In the genomic region with DNA sequence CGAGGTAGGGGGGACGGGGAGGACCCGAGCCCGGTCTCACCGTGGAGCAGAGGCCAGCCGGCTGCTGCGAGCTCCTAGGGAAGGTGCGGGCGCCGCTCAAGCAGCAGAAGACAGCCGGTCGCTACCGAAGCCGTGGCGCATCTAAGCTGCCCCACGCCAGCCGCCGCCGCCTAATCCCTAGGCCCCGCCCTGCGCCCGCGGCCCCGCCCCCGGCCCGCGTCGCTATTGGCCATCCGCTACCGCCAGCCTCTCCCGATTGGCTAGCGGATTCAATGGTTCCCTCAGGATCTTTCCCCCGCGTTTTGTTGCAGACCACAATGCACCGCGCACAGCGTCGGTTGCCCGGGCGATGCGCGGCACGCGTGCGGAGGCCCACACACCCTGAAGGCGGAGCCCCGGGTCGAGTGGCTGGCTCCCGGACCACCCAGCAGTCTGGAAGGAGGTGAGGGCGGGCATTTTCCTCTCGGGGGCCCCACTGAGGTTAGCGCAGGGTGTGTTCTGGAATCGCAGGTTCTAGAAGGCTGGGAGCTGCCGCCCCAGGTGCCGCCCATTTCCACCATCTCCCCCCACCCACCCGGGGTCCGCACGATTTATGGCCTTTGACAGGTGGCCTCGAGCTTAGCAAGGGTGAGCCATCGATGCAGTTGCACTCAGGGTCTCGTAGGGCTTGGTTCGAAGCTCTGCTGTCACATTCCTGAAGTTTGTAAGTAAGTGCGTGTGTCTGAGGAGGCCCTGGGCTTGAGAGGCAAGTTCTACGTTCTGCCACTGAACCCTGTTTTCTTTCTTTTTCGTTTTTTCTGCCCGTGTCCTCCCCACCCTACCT, we compare ENCODE assay signal across 8 mouse cellular contexts. TPM values are rescaled to one million over a fixed set of nuclear protein-coding genes. Genes with fewer than 3 reads are reported as not detected.
A peak's percentile ranks its signal among the peaks of the same experiment; 100 is the strongest.
DNase-seq lines count a peak whose midpoint lies in the region; ATAC-seq lines count a peak whose summit lies in the region.

A gene (minus strand): TSS at position 208 of the 823 bp plus-strand sequence.

- DNase-seq in adipocyte (ENCODE audit: low spot score), result peak; percentile 99
- DNase-seq in embryo, embryonic 10 days (ENCODE audit: low spot score), result peak; percentile 100
- DNase-seq in gastrocnemius, postnatal 14 days, result peak; percentile 98
- peak; percentile 99 for DNase-seq in left cerebral cortex, postnatal 10 days (ENCODE audit: extremely low spot score in 1 of 2, low spot score in 2 of 2)
- DNase-seq in right cerebral cortex, postnatal 25 days, result peak; percentile 99
- peak; percentile 99 to 100 for DNase-seq in urinary bladder, postnatal 4 days (ENCODE audit: low spot score in 2 of 2)

- peak; percentile 96 for ATAC-seq in inflammation-experienced regulatory T-cells, adult 6 months
- ATAC-seq in megakaryocyte-erythroid progenitor cell, adult 5-6 weeks (replicated peaks; ENCODE audit: low FRiP score, low TSS enrichment, poor library complexity, severe bottlenecking), result peak; percentile 93

- intact Hi-C loops in gastrocnemius, postnatal 14 days (cut with DNase I; ENCODE audit: low total_unique reads), result loop anchor here (5.0 kb wide), 1 partner anchor 46 kb away; a partner anchor contains a TSS
- intact Hi-C loops in left cerebral cortex, postnatal 10 days (cut with DNase I), result loop anchor here (2.0 to 5.0 kb wide), 2 partner anchors 18 to 46 kb away; a partner anchor contains a TSS

RNA-seq across cellular contexts. Expression of the gene that starts here (rescaled TPM):
- total RNA-seq in gastrocnemius, postnatal 14 days (2021), result 100 to 1,000 TPM in 1 of 2 experiments, 10 to 100 TPM in 1; 84.8 to 138 TPM
- polyA plus RNA-seq in inflammation-experienced regulatory T-cells, adult 6 months (2017; shearing (Covaris generic)), result 100 to 1,000 TPM; 360 to 571 (median 381) TPM
- total RNA-seq in left cerebral cortex, postnatal 10 days (2021), result 100 to 1,000 TPM; 702 to 749 TPM
- total RNA-seq in megakaryocyte-erythroid progenitor cell, adult 5-6 weeks (2014; fragmentation: Nextera tagmentation), result 550 and 746 TPM in 2 replicates
- total RNA-seq in megakaryocyte-erythroid progenitor cell, adult 5-6 weeks (2017), result 379 and 555 TPM in 2 replicates

Comparison
In these comparisons a context has a peak if more than half of its experiments do, and no peak if none do; other contexts are left out.
1. Peak in every context shown above with its lines: DNase-seq and ATAC-seq.